Mouse (Mus musculus) MEL (cell line): Measurements from ENCODE around the gene Macrod2. TPM values are rescaled to one million over a fixed set of nuclear protein-coding genes. Genes with fewer than 3 reads are reported as not detected.

Experiments used
- DNase-seq: peaks from one replicate; pipeline ENCODE4 v3.0.0; 2011; ENCODE audit warnings: low read depth, low spot score
- H3K27ac ChIP-seq: 2 replicates; pipeline ENCODE4 v1.5.1; 2012; ENCODE audit warnings: low read depth, mild to moderate bottlenecking, control low read depth, low read length, moderate library complexity; ENCODE audit not compliant: control insufficient read depth
- H3K27me3 ChIP-seq, 2 experiments: fragments of 150-350 bp in 1 of 2; sonication (generic) in 1 of 2; 2 replicates each; pipeline ENCODE4 v1.6.1; 2012; ENCODE audit warnings: low read length in 2 of 2, mild to moderate bottlenecking in 2 of 2, improper control_type of control experiment in 1 of 2, moderate library complexity in 1 of 2; ENCODE audit not compliant: insufficient read depth in 2 of 2, control insufficient read depth in 1 of 2
- H3K36me3 ChIP-seq, 2 experiments: 2 replicates each; pipeline ENCODE4 v1.6.1; 2012 to 2014; ENCODE audit warnings: low read length in 2 of 2, improper control_type of control experiment in 1 of 2, inconsistent platforms in 1 of 2, mild to moderate bottlenecking in 1 of 2; ENCODE audit not compliant: insufficient read depth in 2 of 2, control insufficient read depth in 1 of 2
- H3K4me1 ChIP-seq, 2 experiments: fragments of 150-350 bp in 1 of 2; sonication (generic) in 1 of 2; 2 replicates each; pipeline ENCODE4 v1.6.1; 2012; ENCODE audit warnings: low read length in 2 of 2, improper control_type of control experiment in 1 of 2, mild to moderate bottlenecking in 1 of 2; ENCODE audit not compliant: insufficient read depth in 2 of 2, control insufficient read depth in 1 of 2
- H3K4me3 ChIP-seq, 2 experiments: fragments of 150-350 bp in 1 of 2; sonication (generic) in 1 of 2; 2 replicates each; pipeline ENCODE4 v1.5.1; 2012; ENCODE audit warnings: low read depth in 2 of 2, low read length in 2 of 2, mild to moderate bottlenecking in 2 of 2, moderate library complexity in 2 of 2, control low read depth in 1 of 2, improper control_type of control experiment in 1 of 2; ENCODE audit not compliant: control insufficient read depth in 1 of 2, insufficient read depth in 1 of 2
- H3K79me2 ChIP-seq: 2 replicates; pipeline ENCODE4 v1.6.1; 2012; ENCODE audit warnings: mild to moderate bottlenecking, low read length, moderate library complexity; ENCODE audit not compliant: control insufficient read depth, poor library complexity, insufficient read depth
- H3K9ac ChIP-seq: 2 replicates; pipeline ENCODE4 v1.6.1; 2012; ENCODE audit warnings: low read depth, mild to moderate bottlenecking, control low read depth, low read length, moderate library complexity; ENCODE audit not compliant: control insufficient read depth, poor library complexity, severe bottlenecking
- H3K9me3 ChIP-seq: fragments of 150-350 bp; sonication (generic); replicated peaks from 2 replicates; pipeline ENCODE4 v1.6.1; 2012; ENCODE audit warnings: mild to moderate bottlenecking, low read length, improper control_type of control experiment, moderate library complexity; ENCODE audit not compliant: insufficient read depth
- CHD1 ChIP-seq: IDR thresholded peaks from 2 replicates; pipeline ENCODE4 v1.6.1; 2012; ENCODE audit warnings: low read depth, mild to moderate bottlenecking, inconsistent platforms, low read length, improper control_type of control experiment
- CTCF ChIP-seq, 3 experiments: IDR thresholded peaks in 2 of 3; conservative IDR thresholded peaks in 1 of 3; 2 replicates each; pipeline ENCODE4 v1.5.1; 2011 to 2012; ENCODE audit warnings: low read length in 3 of 3, low read depth in 2 of 3, mild to moderate bottlenecking in 2 of 3, improper control_type of control experiment in 1 of 3, inconsistent platforms in 1 of 3, mixed read lengths in 1 of 3, moderate library complexity in 1 of 3; ENCODE audit not compliant: control insufficient read depth in 1 of 3, insufficient read depth in 1 of 3, poor library complexity in 1 of 3, severe bottlenecking in 1 of 3
- E2F4 ChIP-seq: IDR thresholded peaks from 2 replicates; pipeline ENCODE4 v1.6.1; 2011; ENCODE audit warnings: low read depth, low read length, improper control_type of control experiment, borderline replicate concordance
- EP300 ChIP-seq, 2 experiments: IDR thresholded peaks; 2 replicates each; pipeline ENCODE4 v1.6.1; 2011; ENCODE audit warnings: improper control_type of control experiment in 2 of 2, low read length in 2 of 2, low read depth in 1 of 2, mild to moderate bottlenecking in 1 of 2
- ETS1 ChIP-seq: IDR thresholded peaks from 2 replicates; pipeline ENCODE4 v1.6.1; 2012; ENCODE audit warnings: low read depth, mild to moderate bottlenecking, inconsistent platforms, low read length, improper control_type of control experiment, moderate library complexity
- HCFC1 ChIP-seq: IDR thresholded peaks from 2 replicates; pipeline ENCODE4 v1.6.1; 2012; ENCODE audit warnings: low read depth, mild to moderate bottlenecking, inconsistent platforms, low read length, improper control_type of control experiment, moderate library complexity
- JUND ChIP-seq: IDR thresholded peaks from 2 replicates; pipeline ENCODE4 v1.6.1; 2011; ENCODE audit warnings: low read depth, mild to moderate bottlenecking, improper control_type of control experiment, low read length
- MAFK ChIP-seq: IDR thresholded peaks from 2 replicates; pipeline ENCODE4 v1.6.1; 2011; ENCODE audit warnings: low read depth, mild to moderate bottlenecking, low read length, improper control_type of control experiment, borderline replicate concordance
- MAZ ChIP-seq: IDR thresholded peaks from 2 replicates; pipeline ENCODE4 v1.6.1; 2012; ENCODE audit warnings: low read depth, mild to moderate bottlenecking, inconsistent platforms, low read length, improper control_type of control experiment
- POLR2A ChIP-seq, 2 experiments: IDR thresholded peaks; 2 replicates each; pipeline ENCODE4 v1.6.1; 2011 to 2012; ENCODE audit warnings: low read length in 2 of 2, mild to moderate bottlenecking in 2 of 2, control low read depth in 1 of 2, improper control_type of control experiment in 1 of 2, low read depth in 1 of 2, moderate library complexity in 1 of 2; ENCODE audit not compliant: control insufficient read depth in 1 of 2, insufficient read depth in 1 of 2, poor library complexity in 1 of 2
- RCOR1 ChIP-seq: IDR thresholded peaks from 2 replicates; pipeline ENCODE4 v1.6.1; 2012; ENCODE audit warnings: low read depth, mild to moderate bottlenecking, inconsistent platforms, low read length, improper control_type of control experiment
- SIN3A ChIP-seq: IDR thresholded peaks from 2 replicates; pipeline ENCODE4 v1.6.1; 2012; ENCODE audit warnings: low read length, improper control_type of control experiment, inconsistent platforms
- SMC3 ChIP-seq: IDR thresholded peaks from 2 replicates; pipeline ENCODE4 v1.6.1; 2011; ENCODE audit warnings: low read depth, low read length, improper control_type of control experiment
- TBP ChIP-seq: IDR thresholded peaks from 2 replicates; pipeline ENCODE4 v1.8.0; 2011; ENCODE audit warnings: low read depth, low read length, improper control_type of control experiment
- UBTF ChIP-seq: IDR thresholded peaks from 2 replicates; pipeline ENCODE4 v1.6.1; 2012; ENCODE audit warnings: low read depth, mild to moderate bottlenecking, inconsistent platforms, low read length, improper control_type of control experiment, moderate library complexity, borderline replicate concordance; ENCODE audit not compliant: insufficient read depth
- ZC3H11A ChIP-seq: IDR thresholded peaks from 2 replicates; pipeline ENCODE4 v1.6.1; 2012; ENCODE audit warnings: low read depth, mild to moderate bottlenecking, inconsistent platforms, low read length, improper control_type of control experiment
- ZKSCAN1 ChIP-seq: IDR thresholded peaks from 2 replicates; pipeline ENCODE4 v1.6.1; 2012; ENCODE audit warnings: low read depth, mild to moderate bottlenecking, inconsistent platforms, low read length, improper control_type of control experiment, moderate library complexity
- ZNF384 ChIP-seq: IDR thresholded peaks from 2 replicates; pipeline ENCODE4 v1.6.1; 2012; ENCODE audit warnings: low read depth, mild to moderate bottlenecking, inconsistent platforms, low read length, improper control_type of control experiment
- polyA plus RNA-seq, 2 experiments: library from polyadenylated mRNA; stranded (reverse) in 1 of 2; unstranded in 1 of 2; fragments of >175 nt in 1 of 2; fragments of >200 nt in 1 of 2; gene quantifications; 2 replicates each; pipeline versions ENCODE4 v1.2.1 to v1.2.4; 2012; ENCODE audit warnings: low replicate concordance in 2 of 2, low read depth in 1 of 2; ENCODE audit not compliant: insufficient read length in 2 of 2, insufficient read depth in 1 of 2, missing spikeins in 1 of 2
- total RNA-seq: library from RNA; depleted of rRNA; stranded (reverse); fragments of 300-350 nt; gene quantifications from 2 replicates; pipeline ENCODE4 v1.2.3, GENCODE M21; 2012

Gene Macrod2
- total and polyA plus RNA-seq, 3 experiments: not detected

DNA sequence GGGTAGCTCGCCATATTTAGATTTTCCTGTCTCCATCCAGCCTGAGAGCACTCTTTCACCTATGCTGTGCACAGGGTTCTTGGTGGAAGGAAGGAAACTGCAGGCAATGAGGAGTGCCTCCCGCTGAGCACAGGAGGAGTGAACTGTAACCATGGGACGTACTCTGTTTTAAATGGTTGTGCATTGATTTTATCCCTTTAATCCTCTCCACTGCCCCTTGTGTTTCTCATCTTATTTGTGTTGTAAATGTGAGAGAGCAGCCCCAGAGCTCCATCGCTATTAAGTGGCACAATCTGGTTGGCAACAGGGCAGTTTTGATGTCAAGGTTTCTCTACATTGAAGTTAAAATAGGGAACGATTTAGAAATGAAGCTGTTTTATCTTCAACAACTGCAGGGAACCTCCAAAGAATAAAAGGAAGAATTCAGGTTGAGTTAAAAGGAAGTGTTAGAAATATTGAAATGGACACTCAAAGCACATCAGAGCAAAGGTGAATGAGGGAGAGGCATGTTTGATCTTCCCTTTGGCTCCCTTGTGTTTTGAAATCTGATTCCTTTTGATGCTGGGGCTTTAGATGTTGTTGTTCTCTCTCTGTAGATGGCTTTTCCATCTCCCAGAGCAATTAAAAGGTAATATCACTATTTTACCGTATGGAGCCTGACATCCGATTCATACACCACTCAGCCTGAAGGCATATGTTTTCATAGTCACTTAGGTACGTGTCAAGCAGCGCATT, 1467.6 kb downstream of the Macrod2 start:
- no peak overlapping the region for H3K4me3 ChIP-seq
- no peak for DNase-seq
- no peak overlapping the region for H3K9ac ChIP-seq
- no peaks in the 10 kb centered on the region for H3K9me3 ChIP-seq
- no peaks in the 10 kb centered on the region for H3K79me2 ChIP-seq
- H3K4me1 ChIP-seq: no peaks in the 10 kb centered on the region
- no peaks in the 10 kb centered on the region for H3K27me3 ChIP-seq
- no peak for TF ChIP-seq ETS1
- no peak for TF ChIP-seq CTCF (IDR thresholded peaks at IDR 0.05 in 2 of 3, conservative IDR thresholded peaks at IDR 0.05 in 1 of 3; ENCODE audit: control insufficient read depth in 1 of 3, insufficient read depth in 1 of 3, low read depth in 2 of 3, low read length in 3 of 3, poor library complexity in 1 of 3, severe bottlenecking in 1 of 3)
- no peak for TF ChIP-seq CHD1
- TF ChIP-seq E2F4: no peak
- H3K36me3 ChIP-seq: no peaks in the 10 kb centered on the region
- H3K27ac ChIP-seq: no peak overlapping the region

DNA sequence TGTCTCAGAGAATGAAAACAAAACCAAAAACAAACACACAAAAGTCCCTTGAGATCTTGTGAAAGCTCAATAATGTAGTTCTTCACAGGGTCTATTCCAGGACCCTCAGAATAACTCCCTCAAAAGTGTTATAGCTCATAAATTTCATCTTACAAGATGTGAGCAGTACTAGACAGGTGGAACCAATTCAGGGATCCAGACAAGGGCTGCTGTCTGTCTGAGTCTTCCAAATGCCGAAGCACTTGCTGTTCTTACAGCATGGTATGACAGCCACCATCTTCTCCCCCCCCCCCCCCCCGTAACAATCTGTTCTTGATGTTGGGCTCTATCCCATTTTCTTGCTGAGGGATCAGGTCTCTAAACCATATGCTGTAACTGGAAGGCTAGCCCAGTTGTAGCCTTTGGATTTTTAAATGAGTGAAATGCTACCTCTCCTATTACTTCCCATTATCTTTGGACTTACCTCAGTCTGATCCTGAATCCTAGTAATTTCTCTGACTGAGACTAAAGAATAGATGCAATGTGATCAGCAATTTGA, 1468.6 kb downstream of the Macrod2 start:
- Histone ChIP-seq H3K4me3 (no peak overlapping the region), H3K27me3 (no peaks in the 10 kb centered on the region), H3K9ac (no peak overlapping the region)
- TF ChIP-seq SIN3A: no peak
- TF ChIP-seq EP300 (IDR thresholded peaks at IDR 0.05; ENCODE audit: low read depth in 1 of 2, low read length in 2 of 2): no peak
- no peak for TF ChIP-seq ZKSCAN1
- no peak for TF ChIP-seq SMC3
- TF ChIP-seq JUND: no peak
- no peak for TF ChIP-seq RCOR1
- no peak for TF ChIP-seq ZC3H11A
- no peak for TF ChIP-seq POLR2A (IDR thresholded peaks at IDR 0.05; ENCODE audit: control insufficient read depth in 1 of 2, insufficient read depth in 1 of 2, low read depth in 1 of 2, low read length in 2 of 2, poor library complexity in 1 of 2)
- TF ChIP-seq, all 39 proteins: peak for 0
- DNase-seq: no peak
- Histone ChIP-seq H3K9me3 (no peaks in the 10 kb centered on the region), H3K36me3 (no peaks in the 10 kb centered on the region), H3K4me1 (no peaks in the 10 kb centered on the region), H3K79me2 (no peaks in the 10 kb centered on the region), H3K27ac (no peak overlapping the region)

DNA sequence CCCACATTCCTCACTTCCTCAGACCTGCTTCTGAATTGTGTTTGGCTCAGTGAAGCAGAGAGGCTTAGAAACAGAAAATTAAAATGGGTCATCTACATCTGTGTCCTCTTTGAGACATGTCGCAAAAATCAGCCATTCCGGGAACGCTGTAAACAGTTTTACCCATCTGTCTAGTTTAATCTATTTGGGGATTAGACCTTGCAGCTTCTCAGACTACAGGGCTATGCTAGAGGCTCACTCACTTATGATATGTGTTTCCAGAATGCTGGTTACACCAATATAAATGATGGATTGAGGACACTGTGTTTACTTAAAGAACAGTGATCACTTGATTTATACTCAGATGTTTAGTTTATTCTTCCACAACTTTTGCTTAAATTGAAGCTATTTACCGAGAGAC, 1475.8 kb downstream of the Macrod2 start:
- TF ChIP-seq ZNF384 (no peak), MAFK (no peak), UBTF (no peak), HCFC1 (no peak), RCOR1 (no peak), SIN3A (no peak), MAZ (no peak), TBP (no peak), CHD1 (no peak)
- TF ChIP-seq, all 39 proteins: peak for 0
- H3K4me3 ChIP-seq: no peak overlapping the region
- no peaks in the 10 kb centered on the region for H3K36me3 ChIP-seq
- no peaks in the 10 kb centered on the region for H3K79me2 ChIP-seq
- H3K9me3 ChIP-seq: no peaks in the 10 kb centered on the region
- no peaks in the 10 kb centered on the region for H3K27me3 ChIP-seq
- no peak overlapping the region for H3K27ac ChIP-seq
- no peak for DNase-seq
- no peak overlapping the region for H3K9ac ChIP-seq
- H3K4me1 ChIP-seq: no peaks in the 10 kb centered on the region
